ENCODE assay signal across 8 mouse cellular contexts in genomic region chr2:156719549-156720312, GRCm38 (mm10). TPM values are rescaled to one million over a fixed set of nuclear protein-coding genes. Genes with fewer than 3 reads are reported as not detected.
DNase-seq lines count a peak whose midpoint lies in the region; ATAC-seq and TF ChIP-seq lines count a peak whose summit lies in the region.

No protein-coding gene starts in this region.

- ATAC-seq in lung, postnatal 0 days = no peak
- no peak for ATAC-seq in embryonic facial prominence, embryonic 13.5 days (ENCODE audit: insufficient number of reproducible peaks, insufficient read depth, low FRiP score, low TSS enrichment, low read depth)
- ATAC-seq in intestine, embryonic 16.5 days = no peak
- no peak for ATAC-seq in neural tube, embryonic 14.5 days (ENCODE audit: low read depth)
- no peak for ATAC-seq in granulocyte monocyte progenitor cell, adult 5-6 weeks (replicated peaks; ENCODE audit: poor library complexity, severe bottlenecking)

- no peaks in the 10 kb centered on the region for H3K27me3 ChIP-seq in lung, postnatal 0 days (replicated peaks; ENCODE audit: insufficient read depth, low read length)
- no peaks in the 10 kb centered on the region for H3K27me3 ChIP-seq in embryonic facial prominence, embryonic 13.5 days
- no peaks in the 10 kb centered on the region for H3K27me3 ChIP-seq in intestine, embryonic 16.5 days (replicated peaks; ENCODE audit: control insufficient read depth, insufficient read depth, low read length)
- H3K27me3 ChIP-seq in neural tube, embryonic 14.5 days (ENCODE audit: control insufficient read depth, insufficient read depth, low read length) = no peaks in the 10 kb centered on the region

- H3K36me3 ChIP-seq in lung, postnatal 0 days (ENCODE audit: insufficient read depth, low read length) = no peaks in the 10 kb centered on the region
- H3K36me3 ChIP-seq in embryonic facial prominence, embryonic 13.5 days = no peaks in the 10 kb centered on the region
- no peaks in the 10 kb centered on the region for H3K36me3 ChIP-seq in intestine, embryonic 16.5 days (ENCODE audit: control insufficient read depth, insufficient read depth, low read length)
- H3K36me3 ChIP-seq in neural tube, embryonic 14.5 days (ENCODE audit: control insufficient read depth, insufficient read depth, low read length) = no peaks in the 10 kb centered on the region

- peak overlapping the region; percentile 96; the same call in 1 of the 2 replicates for H3K4me3 ChIP-seq in lung, postnatal 0 days (ENCODE audit: low read depth, low read length)
- H3K4me3 ChIP-seq in embryonic facial prominence, embryonic 13.5 days = peak overlapping the region; percentile 66
- peak overlapping the region; percentile 93 for H3K4me3 ChIP-seq in intestine, embryonic 16.5 days (ENCODE audit: low read length)
- peak overlapping the region; percentile 95 for H3K4me3 ChIP-seq in neural tube, embryonic 14.5 days (ENCODE audit: low read depth, low read length)

- peak overlapping the region; percentile 72 for H3K27ac ChIP-seq in lung, postnatal 0 days (ENCODE audit: low read length)
- H3K27ac ChIP-seq in embryonic facial prominence, embryonic 13.5 days = peak overlapping the region; percentile 86
- peak overlapping the region; percentile 80 for H3K27ac ChIP-seq in intestine, embryonic 16.5 days (ENCODE audit: low read length)
- H3K27ac ChIP-seq in neural tube, embryonic 14.5 days (ENCODE audit: low read depth, low read length) = peak overlapping the region; percentile 95

- peak; percentile 56 for DNase-seq in lung, postnatal 0 days (ENCODE audit: low spot score)
- DNase-seq in lung, adult 18-20 months = no peak
- DNase-seq in urinary bladder, postnatal 4 days (ENCODE audit: low spot score in 2 of 2) = no peak
- no peak for DNase-seq in kidney, postnatal 25 days

- H3K4me1 ChIP-seq in lung, postnatal 0 days (ENCODE audit: insufficient read depth, low read depth, low read length) = peaks cover 32% of the 10 kb centered on the region
- H3K4me1 ChIP-seq in embryonic facial prominence, embryonic 13.5 days = peaks cover 58% of the 10 kb centered on the region
- peaks cover 50% of the 10 kb centered on the region for H3K4me1 ChIP-seq in intestine, embryonic 16.5 days (ENCODE audit: control insufficient read depth, insufficient read depth, low read length)
- H3K4me1 ChIP-seq in neural tube, embryonic 14.5 days (ENCODE audit: control insufficient read depth, insufficient read depth, low read length) = peaks cover 24% of the 10 kb centered on the region

- H3K9me3 ChIP-seq in lung, postnatal 0 days (ENCODE audit: low read length) = no peaks in the 10 kb centered on the region
- H3K9me3 ChIP-seq in embryonic facial prominence, embryonic 13.5 days = no peaks in the 10 kb centered on the region
- H3K9me3 ChIP-seq in intestine, embryonic 16.5 days (ENCODE audit: control insufficient read depth, low read length) = no peaks in the 10 kb centered on the region
- no peaks in the 10 kb centered on the region for H3K9me3 ChIP-seq in neural tube, embryonic 14.5 days (ENCODE audit: control insufficient read depth, low read length)

- no peak for TF ChIP-seq CTCF in lung, postnatal 0 days (IDR thresholded peaks at IDR 0.05)

- no peak overlapping the region for H3K9ac ChIP-seq in lung, postnatal 0 days (replicated peaks; ENCODE audit: low read depth)
- peak overlapping the region; percentile 91 for H3K9ac ChIP-seq in embryonic facial prominence, embryonic 13.5 days
- peak overlapping the region; percentile 89 for H3K9ac ChIP-seq in intestine, embryonic 16.5 days (ENCODE audit: low read depth, low read length)
- peak overlapping the region; percentile 99 for H3K9ac ChIP-seq in neural tube, embryonic 14.5 days (replicated peaks; ENCODE audit: low read depth, low read length)

- H3K4me2 ChIP-seq in lung, postnatal 0 days (replicated peaks; ENCODE audit: low read depth, low read length) = peak overlapping the region; percentile 69
- H3K4me2 ChIP-seq in embryonic facial prominence, embryonic 13.5 days = peak overlapping the region; percentile 89
- H3K4me2 ChIP-seq in intestine, embryonic 16.5 days (ENCODE audit: low read depth, low read length) = peak overlapping the region; percentile 87
- peak overlapping the region; percentile 83 for H3K4me2 ChIP-seq in neural tube, embryonic 14.5 days (ENCODE audit: low read depth, low read length)

- TF ChIP-seq EP300 in lung, postnatal 0 days (IDR thresholded peaks at IDR 0.05) = 0 out of 2 replicates have a peak, but pooled peaks have one; percentile 9

- 86% methylated on average over 7 of the region's 8 CpGs for WGBS in lung, postnatal 0 days
- 83% methylated on average over 8 of the region's 8 CpGs for WGBS in embryonic facial prominence, embryonic 13.5 days
- WGBS in intestine, embryonic 16.5 days = 88% methylated on average over 8 of the region's 8 CpGs
- 88% methylated on average over 7 of the region's 8 CpGs for WGBS in neural tube, embryonic 14.5 days

RNA-seq across cellular contexts. Expression of gene Myl9, which starts 55.5 kb away (rescaled TPM):
- 222 and 240 TPM in 2 replicates for polyA plus RNA-seq in lung, postnatal 0 days (2015; fragmentation: Nextera tagmentation; extraction: Ambion mirVana)
- polyA plus RNA-seq in embryonic facial prominence, embryonic 13.5 days (2015; fragmentation: Nextera tagmentation; extraction: Ambion mirVana) = 197 TPM in 2 replicates
- polyA plus RNA-seq in intestine, embryonic 16.5 days (2015; fragmentation: Nextera tagmentation; extraction: Ambion mirVana) = 1,232 and 1,258 TPM in 2 replicates
- 23.3 and 43.0 TPM in 2 replicates for polyA plus RNA-seq in neural tube, embryonic 14.5 days (2014; fragmentation: Nextera tagmentation; extraction: Ambion mirVana)
- total RNA-seq in granulocyte monocyte progenitor cell, adult 5-6 weeks (2014; fragmentation: Nextera tagmentation) = not detected in 2 replicates
- not detected in 2 replicates for total RNA-seq in granulocyte monocyte progenitor cell, adult 5-6 weeks (2017)
